Mouse (Mus musculus): Measurements from ENCODE around the gene Nop56.
A peak's percentile ranks its signal among the peaks of the same experiment; 100 is the strongest.

The Nop56 gene

GRCm38 (mm10) chr2:130274149-130274861 lies at the start of gene Nop56:
TSS of gene Nop56 (plus strand) at chr2:130274430.
- peak; percentile 97 to 99 for DNase-seq (ENCODE audit: low spot score in 2 of 2)

GRCm38 (mm10) chr2:130246912-130247311 lies 27.3 kb upstream of the Nop56 start:
- DNase-seq (ENCODE audit: low spot score in 2 of 2): no peak

GRCm38 (mm10) chr2:130248226-130248625 lies 26.0 kb upstream of the Nop56 start:
- no peak for DNase-seq (ENCODE audit: low spot score in 2 of 2)

- DNase-seq (ENCODE audit: low spot score in 2 of 2): no peak
These were observed 17.5 kb upstream of the Nop56 start for GRCm38 (mm10) chr2:130256762-130257161.

- DNase-seq (ENCODE audit: low spot score in 2 of 2): no peak
These were observed 13.4 kb upstream of the Nop56 start for GRCm38 (mm10) chr2:130260822-130261221.

GRCm38 (mm10) chr2:130261914-130262313 lies 12.3 kb upstream of the Nop56 start:
- no peak for DNase-seq (ENCODE audit: low spot score in 2 of 2)

GRCm38 (mm10) chr2:130262398-130262797 lies 11.8 kb upstream of the Nop56 start:
- DNase-seq (ENCODE audit: low spot score in 2 of 2): no peak

GRCm38 (mm10) chr2:130265520-130265919 lies 8.7 kb upstream of the Nop56 start:
- DNase-seq (ENCODE audit: low spot score in 2 of 2): no peak

GRCm38 (mm10) chr2:130268074-130268473 lies 6.2 kb upstream of the Nop56 start:
- no peak for DNase-seq (ENCODE audit: low spot score in 2 of 2)

- DNase-seq (ENCODE audit: low spot score in 2 of 2): no peak
These were observed 498 bp upstream of the Nop56 start for GRCm38 (mm10) chr2:130273732-130274131.

GRCm38 (mm10) chr2:130274862-130275261 lies 632 bp downstream of the Nop56 start:
- no peak for DNase-seq (ENCODE audit: low spot score in 2 of 2)

GRCm38 (mm10) chr2:130275649-130276048 lies 1.4 kb downstream of the Nop56 start:
- no peak for DNase-seq (ENCODE audit: low spot score in 2 of 2)

- no peak for DNase-seq (ENCODE audit: low spot score in 2 of 2)
These were observed 5.4 kb downstream of the Nop56 start for GRCm38 (mm10) chr2:130279600-130280091.

GRCm38 (mm10) chr2:130280224-130280623 lies 6.0 kb downstream of the Nop56 start:
- no peak for DNase-seq (ENCODE audit: low spot score in 2 of 2)

GRCm38 (mm10) chr2:130280818-130281217 lies 6.6 kb downstream of the Nop56 start:
- no peak for DNase-seq (ENCODE audit: low spot score in 2 of 2)

- DNase-seq (ENCODE audit: low spot score in 2 of 2): peak; percentile 72 to 88
These were observed 9.8 kb downstream of the Nop56 start, which contains the start of gene Idh3b for GRCm38 (mm10) chr2:130283854-130284654. TSS of gene Idh3b (minus strand) at chr2:130284547.

- DNase-seq (ENCODE audit: low spot score in 2 of 2): no peak
These were observed 14.9 kb downstream of the Nop56 start for GRCm38 (mm10) chr2:130289086-130289485.

GRCm38 (mm10) chr2:130291434-130291833 lies 17.2 kb downstream of the Nop56 start:
- peak; percentile 59 to 69 for DNase-seq (ENCODE audit: low spot score in 2 of 2)

- no peak for DNase-seq (ENCODE audit: low spot score in 2 of 2)
These were observed 18.8 kb downstream of the Nop56 start for GRCm38 (mm10) chr2:130293009-130293408.

- DNase-seq (ENCODE audit: low spot score in 2 of 2): no peak
These were observed 19.3 kb downstream of the Nop56 start for GRCm38 (mm10) chr2:130293486-130293885.

GRCm38 (mm10) chr2:130294218-130294935 lies 20.1 kb downstream of the Nop56 start:
- DNase-seq (ENCODE audit: low spot score in 2 of 2): no peak

- peak in 1 of 2 experiments; percentile 50 for DNase-seq (ENCODE audit: low spot score in 2 of 2)
These were observed 20.7 kb downstream of the Nop56 start, which contains the start of gene Ebf4 for GRCm38 (mm10) chr2:130294936-130295277. TSS of gene Ebf4 (plus strand) at chr2:130295169.
